Mouse (Mus musculus) kidney, adult 18-20 months (tissue): ENCODE results near the gene Pnmt.
"Not testable (repeated sequence)": the region's sequence is repeated elsewhere in the genome, so short reads cannot be mapped to it uniquely, and the experiment has no call there.

Source experiments
- DNase-seq: peaks from one replicate; pipeline ENCODE4 v3.0.0; 2021

Gene Pnmt

DNA sequence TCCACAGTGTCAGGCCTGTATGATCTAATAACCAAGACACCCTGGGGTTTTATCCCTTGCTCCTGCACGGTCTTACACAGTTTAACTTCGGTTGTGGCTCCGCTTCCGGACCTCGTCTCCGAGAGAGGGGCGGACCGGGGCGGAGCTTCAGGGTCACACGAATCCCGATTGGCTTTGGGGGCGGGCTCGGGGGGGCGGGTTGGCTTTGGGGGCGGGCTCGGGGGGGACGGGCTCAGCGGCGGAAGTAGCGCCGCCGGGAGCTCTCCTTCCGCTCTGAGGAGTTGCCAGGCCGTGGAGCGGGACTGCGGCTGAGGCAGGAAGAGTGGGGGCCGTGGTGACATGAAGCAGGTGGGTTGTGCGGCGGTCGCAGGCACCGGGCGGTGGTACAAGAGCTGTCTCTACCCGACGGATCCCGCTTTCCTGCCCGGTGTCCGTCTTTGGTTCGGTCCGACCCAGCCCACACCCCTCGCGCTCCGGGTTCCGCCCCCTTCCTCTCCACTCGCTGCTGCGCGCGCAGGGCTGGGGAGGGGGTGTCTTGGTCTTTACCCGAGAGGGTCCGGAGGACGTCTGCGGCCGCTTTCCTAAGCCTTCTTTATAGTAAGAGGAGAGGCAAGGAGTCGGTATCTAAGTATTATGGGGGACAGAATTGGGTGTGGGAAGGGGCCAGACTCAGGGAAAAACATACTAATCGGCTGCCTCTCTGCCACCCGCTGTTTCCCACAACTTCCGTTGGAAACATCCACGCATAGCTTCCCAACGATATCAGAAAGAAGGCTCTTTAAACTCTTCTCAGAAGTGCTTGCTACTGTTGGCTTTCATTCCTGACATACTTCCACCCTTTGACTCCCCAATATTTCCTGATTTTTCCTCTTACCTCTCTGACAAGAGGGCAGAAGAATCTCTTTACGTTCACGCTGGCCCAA, 27.8 kb upstream of the Pnmt start, which contains the start of gene Stard3:
Gene Stard3, plus strand, starts transcription at position 208 of the 923 bp plus-strand sequence.
- peak; percentile 92 for DNase-seq

GRCm38 (mm10) chr11:98360866-98361521, 25.3 kb upstream of the Pnmt start:
- no peak for DNase-seq

DNA sequence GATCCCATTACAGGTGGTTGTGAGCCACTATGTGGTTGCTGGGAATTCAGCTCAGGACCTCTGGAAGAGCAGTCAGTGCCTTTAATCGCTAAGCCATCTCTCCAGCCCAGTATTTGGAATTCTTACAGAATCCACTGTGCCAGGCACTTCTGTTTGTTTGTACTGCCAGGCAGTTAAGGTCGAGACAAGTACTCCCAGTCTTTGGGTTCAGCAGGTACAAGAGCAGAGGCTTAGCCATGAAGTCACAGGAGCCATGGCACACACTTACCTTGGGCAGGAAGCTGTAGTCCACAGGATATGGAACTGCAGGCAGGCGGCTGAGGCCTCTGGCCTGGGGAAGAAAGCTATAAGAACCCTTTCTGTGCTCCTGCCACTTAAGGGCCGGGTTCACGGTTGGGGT, 22.4 kb upstream of the Pnmt start:
- no peak for DNase-seq

- DNase-seq = no peak
Measured at GRCm38 (mm10) chr11:98364410-98364809, 21.8 kb upstream of the Pnmt start.

GRCm38 (mm10) chr11:98366290-98366689, 20.0 kb upstream of the Pnmt start:
- DNase-seq = no peak

GRCm38 (mm10) chr11:98367171-98367862, 18.9 kb upstream of the Pnmt start:
- DNase-seq = no peak

GRCm38 (mm10) chr11:98367863-98368186, 18.4 kb upstream of the Pnmt start:
- DNase-seq = no peak

GRCm38 (mm10) chr11:98369337-98369736, 16.9 kb upstream of the Pnmt start:
- DNase-seq = no peak

DNA sequence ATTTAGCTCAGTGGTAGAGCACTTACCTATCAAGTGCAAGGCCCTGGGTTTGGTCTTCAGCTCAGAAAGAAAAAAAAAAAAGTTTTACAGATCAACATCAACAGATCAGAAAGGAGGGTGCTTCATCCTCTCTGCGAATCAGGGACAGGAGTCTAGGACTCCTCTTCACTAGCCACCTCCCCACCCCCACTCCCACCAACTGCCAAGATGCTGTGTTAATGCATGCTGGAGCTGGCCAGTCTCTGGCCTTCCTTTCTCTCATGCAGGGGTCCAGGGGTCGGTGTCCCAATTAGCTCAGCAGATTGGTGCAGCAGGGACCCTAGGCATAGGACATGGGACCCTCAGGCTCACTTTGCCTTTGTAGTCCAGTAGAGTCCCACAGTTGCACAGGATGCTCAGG, 15.7 kb upstream of the Pnmt start:
- DNase-seq = no peak

GRCm38 (mm10) chr11:98371556-98372240, 14.6 kb upstream of the Pnmt start:
- DNase-seq = no peak

DNA sequence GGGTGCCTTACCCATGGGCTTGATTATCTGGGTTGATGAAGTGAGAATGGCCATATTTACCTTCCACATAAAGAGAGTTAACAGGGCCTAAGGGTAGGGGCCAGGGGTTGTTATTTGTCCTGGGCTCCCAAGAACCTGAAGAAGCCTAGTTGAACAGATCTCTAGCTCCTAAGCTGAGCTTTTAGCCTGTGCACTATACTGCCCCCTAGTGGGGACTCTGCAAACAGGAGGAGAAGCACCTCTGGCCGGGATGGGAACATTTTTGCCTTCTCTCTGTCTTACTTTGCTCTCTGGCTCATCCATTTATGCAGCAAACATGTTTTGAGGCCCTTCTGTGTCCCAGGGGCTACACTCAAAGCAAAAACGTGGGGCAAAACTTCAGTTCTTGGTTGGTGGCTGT, 13.8 kb upstream of the Pnmt start:
- DNase-seq = peak; percentile 61

DNA sequence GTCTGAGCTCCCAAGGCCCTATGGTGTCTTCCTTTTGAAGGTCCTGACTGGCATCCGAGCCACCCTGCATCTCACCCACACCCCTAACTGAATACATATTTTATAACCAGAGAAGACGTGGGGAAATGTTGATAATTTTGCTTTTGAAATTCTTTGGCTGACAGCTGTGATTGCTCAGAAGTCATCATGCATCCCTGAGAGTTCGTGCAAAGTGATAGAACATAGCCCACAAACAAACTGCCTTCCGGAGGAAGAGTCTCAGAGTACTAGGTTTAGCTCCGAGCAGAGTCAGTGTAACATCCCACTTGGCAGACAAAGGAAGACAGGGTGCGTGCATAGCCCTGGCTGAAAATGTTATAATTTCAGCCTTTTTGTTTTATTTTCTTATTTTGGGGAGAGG, 13.0 kb upstream of the Pnmt start:
- no peak for DNase-seq

DNA sequence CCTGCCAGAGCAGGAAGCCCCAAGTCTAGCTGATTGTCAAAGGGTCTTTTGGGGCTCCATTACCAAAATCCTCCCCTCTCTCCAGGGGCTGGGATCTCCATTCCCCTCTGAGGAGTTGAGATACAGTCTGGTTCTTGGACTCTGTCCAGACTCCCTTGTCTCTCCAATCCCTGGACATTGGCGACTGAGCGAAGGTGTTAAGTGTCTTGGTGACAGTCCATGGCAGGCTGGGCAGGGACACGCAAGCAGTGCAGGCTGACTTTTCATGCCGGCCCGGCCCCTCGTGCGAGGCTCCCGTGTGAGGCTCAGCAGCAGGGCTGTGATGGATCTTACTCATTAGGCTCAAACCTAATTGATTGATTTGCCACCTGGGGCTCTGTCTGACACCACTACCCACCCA, 12.0 kb upstream of the Pnmt start:
- no peak for DNase-seq

DNA sequence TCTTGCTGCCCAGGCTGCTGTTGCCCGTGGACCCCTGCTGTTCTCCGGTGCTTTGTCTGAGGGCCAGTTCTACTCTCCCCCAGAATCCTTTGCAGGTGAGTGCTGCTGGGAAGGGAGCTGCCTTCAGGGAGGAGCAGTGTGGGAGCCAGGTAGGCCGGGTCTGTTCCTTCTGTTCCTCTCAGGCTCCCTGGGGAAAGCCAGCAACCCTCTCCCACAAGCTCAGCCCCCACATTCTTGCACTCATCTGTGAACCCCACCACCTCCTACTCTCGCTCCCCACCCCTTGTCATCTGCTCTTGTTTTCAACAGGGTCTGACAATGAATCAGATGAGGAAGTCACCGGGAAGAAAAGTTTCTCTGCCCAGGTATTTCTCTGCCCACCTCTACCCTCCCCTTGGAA, 9.5 kb upstream of the Pnmt start:
- DNase-seq = no peak

GRCm38 (mm10) chr11:98377787-98378186, 8.5 kb upstream of the Pnmt start:
- DNase-seq = no peak

GRCm38 (mm10) chr11:98379379-98379778, 6.9 kb upstream of the Pnmt start:
- no peak for DNase-seq

- peak; percentile 49 for DNase-seq
Measured at GRCm38 (mm10) chr11:98380106-98380505, 6.1 kb upstream of the Pnmt start.

GRCm38 (mm10) chr11:98381651-98382050, 4.6 kb upstream of the Pnmt start:
- DNase-seq = no peak

GRCm38 (mm10) chr11:98382405-98382804, 3.8 kb upstream of the Pnmt start:
- not testable (repeated sequence) for DNase-seq

DNA sequence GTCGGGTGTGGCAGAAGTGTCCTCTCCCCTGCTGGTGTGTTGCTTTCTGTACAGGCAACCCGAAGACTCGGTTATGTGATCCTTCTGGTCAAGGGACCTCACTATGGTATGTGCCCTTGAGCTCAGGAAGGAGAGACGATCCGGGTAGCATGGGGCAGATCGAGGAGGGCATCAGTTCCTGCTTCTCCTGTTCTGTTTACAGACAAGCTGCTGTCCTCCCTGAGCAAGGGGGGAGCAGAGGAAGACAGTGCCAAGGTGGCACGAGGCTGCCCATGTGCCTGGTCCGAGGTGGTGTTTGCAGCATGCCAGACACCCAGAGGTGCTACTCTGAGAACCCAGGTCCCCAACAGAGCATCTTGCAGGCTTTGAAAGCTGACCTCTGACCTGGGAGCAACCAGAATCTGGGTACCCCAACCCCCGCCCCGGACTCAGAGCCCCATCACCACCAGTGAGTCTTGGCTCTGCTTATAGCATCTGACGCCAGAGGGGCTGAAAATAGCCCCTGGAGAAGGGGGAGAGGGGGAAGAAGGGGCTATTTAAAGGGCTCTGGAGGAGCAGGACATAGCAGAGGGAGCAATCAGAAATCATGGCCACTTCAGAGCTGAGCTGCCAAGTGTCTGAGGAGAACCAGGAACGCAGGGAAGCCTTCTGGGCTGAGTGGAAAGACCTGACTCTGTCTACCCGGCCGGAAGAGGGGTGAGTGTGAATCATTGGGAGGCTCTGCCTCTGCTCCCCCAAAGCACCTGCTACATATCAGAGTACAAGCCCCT, 2.8 kb upstream of the Pnmt start, which contains the start of gene Tcap:
Gene Tcap, plus strand, starts transcription at position 551 of the 770 bp plus-strand sequence.
- DNase-seq = no peak

DNA sequence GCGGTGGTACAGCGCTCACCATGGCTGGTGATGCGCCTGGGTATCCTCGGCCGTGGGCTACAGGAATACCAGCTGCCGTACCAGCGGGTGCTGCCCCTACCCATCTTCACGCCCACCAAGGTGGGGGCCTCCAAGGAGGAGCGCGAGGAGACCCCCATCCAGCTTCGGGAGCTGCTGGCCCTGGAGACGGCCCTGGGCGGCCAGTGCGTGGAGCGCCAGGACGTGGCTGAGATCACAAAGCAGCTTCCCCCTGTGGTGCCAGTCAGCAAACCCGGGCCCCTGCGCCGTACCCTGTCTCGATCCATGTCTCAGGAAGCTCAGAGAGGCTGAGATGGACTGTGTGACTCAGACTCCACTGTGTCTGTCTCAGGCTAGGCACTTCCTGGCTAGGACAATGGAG, 2.0 kb upstream of the Pnmt start:
- no peak for DNase-seq
